Mouse (Mus musculus) granulocyte monocyte progenitor cell, adult 5-6 weeks (primary cell): ENCODE results near the gene Wdtc1. TPM values are rescaled to one million over a fixed set of nuclear protein-coding genes. Genes with fewer than 3 reads are reported as not detected.

Experiments used
- ATAC-seq: replicated peaks from 2 replicates; pipeline ENCODE4 v1.8.0; 2016; ENCODE audit warnings: mild to moderate bottlenecking, moderate TSS enrichment, inconsistent platforms; ENCODE audit not compliant: poor library complexity, severe bottlenecking
- total RNA-seq, 2 experiments: library from RNA; stranded (forward) in 1 of 2; stranded (reverse) in 1 of 2; fragments of 200-712, 200-1000 nt in 1 of 2; fragments of >200 nt in 1 of 2; fragmentation: Nextera tagmentation in 1 of 2; gene quantifications; 2 replicates each; pipeline ENCODE4 v1.2.3; 2014 to 2017

The Wdtc1 gene
- total RNA-seq, 2 experiments from 2014 or later: 9.1 to 10.2 TPM

- no peak for ATAC-seq
These were observed 15.3 kb downstream of the Wdtc1 start for GRCm38 (mm10) chr4:133337833-133338520.

GRCm38 (mm10) chr4:133333306-133333705 is 20.0 kb downstream of the Wdtc1 start:
- no peak for ATAC-seq

- ATAC-seq: no peak
These were observed 23.0 kb downstream of the Wdtc1 start for GRCm38 (mm10) chr4:133330296-133330695.

GRCm38 (mm10) chr4:133328129-133328528 is 25.2 kb downstream of the Wdtc1 start:
- no peak; the same call in 1 of the 2 replicates for ATAC-seq

GRCm38 (mm10) chr4:133319667-133320066 is 33.6 kb downstream of the Wdtc1 start:
- no peak for ATAC-seq

GRCm38 (mm10) chr4:133315991-133316390 is 37.3 kb downstream of the Wdtc1 start:
- ATAC-seq: no peak

- no peak for ATAC-seq
These were observed 38.4 kb downstream of the Wdtc1 start for GRCm38 (mm10) chr4:133314896-133315295.

- peak; percentile 63 for ATAC-seq
These were observed 43.3 kb downstream of the Wdtc1 start for GRCm38 (mm10) chr4:133309948-133310347.

- peak; percentile 48; the same call in 1 of the 2 replicates for ATAC-seq
These were observed 46.0 kb downstream of the Wdtc1 start for GRCm38 (mm10) chr4:133307331-133307730.

- ATAC-seq: no peak
These were observed 47.5 kb downstream of the Wdtc1 start for GRCm38 (mm10) chr4:133305825-133306224.

- ATAC-seq: no peak
These were observed 48.5 kb downstream of the Wdtc1 start for GRCm38 (mm10) chr4:133304770-133305169.

GRCm38 (mm10) chr4:133302668-133303067 is 50.6 kb downstream of the Wdtc1 start:
- no peak for ATAC-seq

GRCm38 (mm10) chr4:133301802-133302201 is 51.5 kb downstream of the Wdtc1 start:
- no peak; the same call in 1 of the 2 replicates for ATAC-seq

- no peak for ATAC-seq
These were observed 52.9 kb downstream of the Wdtc1 start for GRCm38 (mm10) chr4:133300421-133300820.

- ATAC-seq: no peak
These were observed 53.6 kb downstream of the Wdtc1 start for GRCm38 (mm10) chr4:133299701-133300100.

- no peak for ATAC-seq
These were observed 54.5 kb downstream of the Wdtc1 start for GRCm38 (mm10) chr4:133298516-133299365.

- peak; percentile 87 for ATAC-seq
These were observed 55.5 kb downstream of the Wdtc1 start for GRCm38 (mm10) chr4:133297801-133298238.

- no peak for ATAC-seq
These were observed 55.9 kb downstream of the Wdtc1 start for GRCm38 (mm10) chr4:133297360-133297759.

- no peak for ATAC-seq
These were observed 59.2 kb downstream of the Wdtc1 start for GRCm38 (mm10) chr4:133294084-133294483.

- ATAC-seq: no peak
These were observed 60.1 kb downstream of the Wdtc1 start for GRCm38 (mm10) chr4:133292901-133293843.
